Mouse (Mus musculus) pancreas, adult 10 weeks (tissue): Measurements from ENCODE around the gene Brip1. TPM values are rescaled to one million over a fixed set of nuclear protein-coding genes. Genes with fewer than 3 reads are reported as not detected.

Source experiments
- polyA plus RNA-seq: library from polyadenylated mRNA; stranded (reverse); fragments of 350-450 nt; fragmentation: Illumina TruSeq; extraction: RNeasy Lipid Tissue Mini Kit (QIAGEN cat#74804); gene quantifications from one replicate; pipeline ENCODE4 v1.2.3, GENCODE M21; 2015; ENCODE audit warnings: low read depth, low replicate concordance; ENCODE audit not compliant: insufficient read depth

Brip1 gene
- polyA plus RNA-seq: 0.41 TPM

DNA sequence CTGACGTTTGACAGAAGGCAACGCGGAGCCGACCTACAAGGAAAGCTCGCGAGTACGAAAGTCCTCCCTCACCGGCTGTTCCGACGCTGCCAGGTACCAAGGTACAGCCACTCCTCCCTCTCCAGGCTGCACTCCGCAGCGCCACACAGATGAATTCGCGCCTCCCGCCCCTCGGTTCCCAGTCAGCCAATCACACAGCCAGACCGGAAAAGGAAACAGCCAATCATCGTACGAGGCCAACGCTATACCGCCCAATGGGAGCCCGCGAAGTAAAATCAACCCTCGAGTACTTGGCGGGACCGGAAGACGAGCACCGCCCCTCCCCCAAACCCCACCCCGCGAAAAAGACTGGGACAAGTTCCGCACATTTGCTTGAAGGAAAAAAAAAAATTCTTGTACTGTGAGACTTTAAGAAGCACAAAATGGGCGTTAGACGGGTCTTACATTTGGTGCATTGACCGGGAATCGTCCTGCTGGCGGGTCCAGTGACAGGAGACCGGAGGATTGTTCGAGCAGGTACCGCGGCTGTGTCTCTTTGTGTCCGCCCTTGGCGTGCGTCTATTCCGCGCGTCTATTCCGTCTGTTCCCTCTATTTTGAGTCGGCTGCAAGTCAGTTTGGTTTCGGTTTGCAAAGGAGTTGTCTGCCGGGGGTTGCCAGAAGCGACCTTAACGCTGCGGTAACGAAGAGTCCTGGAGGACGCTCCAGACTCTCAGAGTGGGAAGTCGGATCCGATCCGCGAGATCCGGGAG is at the start of gene Brip1:
Brip1 (minus strand) TSS at position 157 of the 750 bp plus-strand sequence.

Other genes with a start within 250 kb of the Brip1 start
- 1.9 TPM for gene Ints2, start 56.4 kb upstream of the Brip1 start, polyA plus RNA-seq
- 6.3 TPM for gene Med13, start 156.4 kb upstream of the Brip1 start, polyA plus RNA-seq